ENCODE assay signal across 16 mouse cellular contexts in genomic region chr9:12973022-12973421, GRCm38 (mm10).
"Had no signal": no experiment of that assay in that cellular context is flagged by ENCODE, and none has a peak within 500 bp of the region (broad histone marks: within the 10 kb centered on the region; RNA-seq: fewer than 3 reads in every experiment).

No protein-coding gene starts in this region.

- H3K4me2 ChIP-seq: liver, embryonic 13.5 days; midbrain, embryonic 11.5 days had no signal

- H3K9ac ChIP-seq: liver, embryonic 13.5 days had no signal

- H3K4me1 ChIP-seq: liver, embryonic 13.5 days had no signal

- H3K27ac ChIP-seq: kidney, postnatal 0 days; left cerebral cortex, adult 2 months; liver, embryonic 13.5 days; stomach, postnatal 0 days had no signal

- H3K36me3 ChIP-seq: liver, embryonic 13.5 days had no signal

- DNase-seq: kidney, adult 2 months; kidney, postnatal 25 days; layer of hippocampus, postnatal 36 days; liver, embryonic 13.5 days; lung, adult 2 months; lung, postnatal 14 days; lung, postnatal 4 days; midbrain, embryonic 14.5 days; right cerebral cortex, adult 18-20 months; right cerebral cortex, postnatal 14 days; right cerebral cortex, postnatal 4 days; thymus, postnatal 25 days had no signal

- H3K9me3 ChIP-seq: liver, embryonic 13.5 days had no signal

- H3K4me3 ChIP-seq: left cerebral cortex, adult 2 months; liver, embryonic 13.5 days had no signal

- H3K27me3 ChIP-seq: liver, embryonic 13.5 days had no signal
